Mouse (Mus musculus) lung, adult 18-20 months (tissue): Measurements from ENCODE around the gene Btg1.

Experiments
- DNase-seq, 2 experiments: peaks; one replicate each; pipeline ENCODE4 v3.0.0; 2022; ENCODE audit warnings: mixed read lengths in 2 of 2

Gene Btg1

GRCm38 (mm10) chr10:96632271-96633144 is 15.7 kb downstream of the Btg1 start:
- no peak for DNase-seq

GRCm38 (mm10) chr10:96633145-96633516 is 16.3 kb downstream of the Btg1 start:
- DNase-seq, result no peak

- no peak for DNase-seq
Measured at GRCm38 (mm10) chr10:96635472-96635871, 18.7 kb downstream of the Btg1 start.

GRCm38 (mm10) chr10:96638477-96638876 is 21.7 kb downstream of the Btg1 start:
- DNase-seq, result no peak

- no peak for DNase-seq
Measured at GRCm38 (mm10) chr10:96642014-96642413, 25.2 kb downstream of the Btg1 start.

GRCm38 (mm10) chr10:96642751-96643150 is 25.9 kb downstream of the Btg1 start:
- DNase-seq, result no peak

- no peak for DNase-seq
Measured at GRCm38 (mm10) chr10:96645183-96645582, 28.4 kb downstream of the Btg1 start.

- DNase-seq, result peak; percentile 30 to 45
Measured at GRCm38 (mm10) chr10:96646024-96646866, 29.4 kb downstream of the Btg1 start.

- DNase-seq, result no peak
Measured at GRCm38 (mm10) chr10:96646867-96647462, 30.2 kb downstream of the Btg1 start.

GRCm38 (mm10) chr10:96648161-96648561 is 31.4 kb downstream of the Btg1 start:
- DNase-seq, result no peak

GRCm38 (mm10) chr10:96649524-96649923 is 32.7 kb downstream of the Btg1 start:
- DNase-seq, result no peak

- no peak for DNase-seq
Measured at GRCm38 (mm10) chr10:96652372-96652771, 35.6 kb downstream of the Btg1 start.

GRCm38 (mm10) chr10:96653030-96653429 is 36.2 kb downstream of the Btg1 start:
- no peak for DNase-seq

GRCm38 (mm10) chr10:96654079-96654478 is 37.3 kb downstream of the Btg1 start:
- DNase-seq, result no peak

- DNase-seq, result no peak
Measured at GRCm38 (mm10) chr10:96654576-96654975, 37.8 kb downstream of the Btg1 start.

- DNase-seq, result no peak
Measured at GRCm38 (mm10) chr10:96655066-96655465, 38.3 kb downstream of the Btg1 start.

- DNase-seq, result no peak
Measured at GRCm38 (mm10) chr10:96656176-96656575, 39.4 kb downstream of the Btg1 start.

- DNase-seq, result no peak
Measured at GRCm38 (mm10) chr10:96658906-96659305, 42.1 kb downstream of the Btg1 start.

GRCm38 (mm10) chr10:96660280-96660985 is 43.6 kb downstream of the Btg1 start:
- DNase-seq, result no peak

GRCm38 (mm10) chr10:96662976-96663375 is 46.2 kb downstream of the Btg1 start:
- DNase-seq, result no peak

GRCm38 (mm10) chr10:96663739-96664430 is 47.1 kb downstream of the Btg1 start:
- DNase-seq, result no peak
